Mouse (Mus musculus): ENCODE measurements around the gene Asnsd1. TPM values are rescaled to one million over a fixed set of nuclear protein-coding genes. Genes with fewer than 3 reads are reported as not detected.

Gene Asnsd1
- polyA plus RNA-seq, 1 experiment: not detected

- TF ChIP-seq POLR2A (IDR thresholded peaks at IDR 0.05; ENCODE audit: insufficient read depth, low read depth, low read length) (peak; percentile 89; the same call in 1 of the 2 replicates), CTCF (IDR thresholded peaks at IDR 0.05; ENCODE audit: insufficient read depth, low read depth, low read length) (no peak)
- under 1% methylated on average over 66 of the region's 66 CpGs for WGBS
- no peaks in the 10 kb centered on the region for H3K4me1 ChIP-seq (ENCODE audit: control insufficient read depth, insufficient read depth, low read length)
- peak within 1 kb of the TSS; percentile 69 for H3K4me3 ChIP-seq (ENCODE audit: insufficient read depth, low read depth, low read length)
- 0 out of 2 replicates have a peak within 1 kb of the TSS, but pooled peaks have one; percentile 29 for H3K27ac ChIP-seq (ENCODE audit: insufficient read depth, low read depth, low read length)
Observed at GRCm38 (mm10) chr1:53296581-53297383, 55.8 kb downstream of the Asnsd1 start, which contains the start of the genes Pms1, Ormdl1 and Gm28778. Pms1 (minus strand) TSS chr1:53297018. Ormdl1 (plus strand) TSS chr1:53297095. Gm28778 (plus strand) TSS chr1:53297111.

Other genes with a start within 250 kb of the Asnsd1 start
- gene 1700019A02Rik, start 165.1 kb downstream of the Asnsd1 start, polyA plus RNA-seq (2012; ENCODE audit: insufficient read depth, insufficient read length, low replicate concordance, missing spikeins): not detected in 2 replicates
- gene Pms1, start 55.7 kb downstream of the Asnsd1 start, polyA plus RNA-seq (2012; ENCODE audit: insufficient read depth, insufficient read length, low replicate concordance, missing spikeins): not detected in 2 replicates
- not detected in 2 replicates for gene Ormdl1, start 55.7 kb downstream of the Asnsd1 start, polyA plus RNA-seq (2012; ENCODE audit: insufficient read depth, insufficient read length, low replicate concordance, missing spikeins)
- gene Gm28778, start 55.6 kb downstream of the Asnsd1 start, polyA plus RNA-seq (2012; ENCODE audit: insufficient read depth, insufficient read length, low replicate concordance, missing spikeins): not detected in 2 replicates
- not detected in 2 replicates for gene Osgepl1, start 39.1 kb downstream of the Asnsd1 start, polyA plus RNA-seq (2012; ENCODE audit: insufficient read depth, insufficient read length, low replicate concordance, missing spikeins)
- not detected in 2 replicates for gene Asdurf, start 133 bp downstream of the Asnsd1 start, polyA plus RNA-seq (2012; ENCODE audit: insufficient read depth, insufficient read length, low replicate concordance, missing spikeins)
- not detected in 2 replicates for gene Gm28551, start 85 bp downstream of the Asnsd1 start, polyA plus RNA-seq (2012; ENCODE audit: insufficient read depth, insufficient read length, low replicate concordance, missing spikeins)

Measured in olfactory bulb, adult 2 months (tissue).